Mouse (Mus musculus): ENCODE data around the gene Pnmal2. TPM values are rescaled to one million over a fixed set of nuclear protein-coding genes. Genes with fewer than 3 reads are reported as not detected.

The Pnmal2 gene
- polyA plus RNA-seq, 1 experiment from 2014 or later: 2.0 TPM

GRCm38 (mm10) chr7:16990006-16990744 is 45.7 kb downstream of the Pnmal2 start:
- TF ChIP-seq EP300 (IDR thresholded peaks at IDR 0.05) (0 out of 2 replicates have a peak, but pooled peaks have one; percentile 27), CTCF (IDR thresholded peaks at IDR 0.05) (no peak)
- no peaks in the 10 kb centered on the region for H3K9me3 ChIP-seq (ENCODE audit: low read length)
- H3K4me3 ChIP-seq (ENCODE audit: low read depth, low read length): no peak overlapping the region
- H3K4me2 ChIP-seq (replicated peaks; ENCODE audit: low read depth, low read length): 0 out of 2 replicates have a peak overlapping the region, but pooled peaks have one; percentile 11
- no peak overlapping the region for H3K9ac ChIP-seq (replicated peaks; ENCODE audit: low read depth)
- 22% methylated on average over 15 of the region's 15 CpGs for WGBS
- DNase-seq (ENCODE audit: low spot score) (peak; percentile 72), ATAC-seq (no peak)
- H3K36me3 ChIP-seq (ENCODE audit: insufficient read depth, low read length): no peaks in the 10 kb centered on the region
- no peaks in the 10 kb centered on the region for H3K27me3 ChIP-seq (replicated peaks; ENCODE audit: insufficient read depth, low read length)
- peaks cover 8% of the 10 kb centered on the region for H3K4me1 ChIP-seq (ENCODE audit: insufficient read depth, low read depth, low read length)
- peak overlapping the region; percentile 57 for H3K27ac ChIP-seq (ENCODE audit: low read length)

DNA sequence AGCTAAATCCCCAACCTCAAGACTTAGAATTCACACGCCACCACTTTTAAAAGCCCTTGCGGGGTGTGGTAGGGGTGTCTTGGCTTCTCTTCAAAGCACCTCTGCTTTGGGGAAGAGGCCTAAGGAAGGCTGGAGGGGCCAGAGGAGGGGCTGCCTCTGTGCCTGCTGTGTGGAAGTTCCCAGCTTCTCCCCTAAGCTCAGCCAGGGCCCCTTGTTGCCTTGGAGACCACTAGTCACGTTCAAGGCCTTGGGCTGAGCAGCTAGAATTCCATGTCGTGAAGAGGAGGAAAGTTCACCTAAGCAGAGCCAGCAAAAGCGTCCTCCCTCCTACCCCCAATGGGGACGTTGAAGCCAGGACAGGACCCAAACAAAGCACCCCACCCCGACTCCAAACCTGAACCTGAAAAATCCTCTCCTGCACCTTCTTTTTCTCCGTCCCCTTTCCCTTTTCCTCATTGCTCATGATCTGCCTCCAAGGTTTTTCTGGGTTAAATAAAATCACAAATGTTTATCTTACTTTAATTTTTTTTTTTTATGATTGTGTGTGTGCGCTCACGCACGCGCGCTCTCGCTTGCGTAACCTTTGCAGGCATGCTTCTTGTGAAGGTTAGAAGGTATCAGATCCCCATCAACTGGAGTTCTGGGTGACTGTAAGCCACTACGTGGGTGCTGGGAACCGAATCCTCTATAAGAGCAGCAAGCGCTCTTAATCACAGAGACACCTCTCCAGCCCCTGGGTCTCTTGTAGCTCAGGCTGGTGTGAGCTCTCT is 47.4 kb downstream of the Pnmal2 start:
- Histone ChIP-seq H3K4me2 (replicated peaks; ENCODE audit: low read depth, low read length) (no peak overlapping the region), H3K4me3 (ENCODE audit: low read depth, low read length) (no peak overlapping the region), H3K9ac (replicated peaks; ENCODE audit: low read depth) (no peak overlapping the region), H3K9me3 (ENCODE audit: low read length) (no peaks in the 10 kb centered on the region), H3K27me3 (replicated peaks; ENCODE audit: insufficient read depth, low read length) (no peaks in the 10 kb centered on the region), H3K36me3 (ENCODE audit: insufficient read depth, low read length) (no peaks in the 10 kb centered on the region), H3K4me1 (ENCODE audit: insufficient read depth, low read depth, low read length) (peaks cover 14% of the 10 kb centered on the region), H3K27ac (ENCODE audit: low read length) (peak overlapping the region; percentile 69)
- no peak for TF ChIP-seq CTCF (IDR thresholded peaks at IDR 0.05)
- TF ChIP-seq EP300 (IDR thresholded peaks at IDR 0.05): no peak
- peak; percentile 68 for DNase-seq (ENCODE audit: low spot score)
- 34% methylated on average over 18 of the region's 18 CpGs for WGBS
- peak; percentile 31 for ATAC-seq

- Histone ChIP-seq H3K4me2 (replicated peaks; ENCODE audit: low read depth, low read length) (peak within 1 kb of the TSS; percentile 78), H3K9me3 (ENCODE audit: low read length) (no peaks in the 10 kb centered on the region), H3K4me3 (ENCODE audit: low read depth, low read length) (peak within 1 kb of the TSS; percentile 51), H3K9ac (replicated peaks; ENCODE audit: low read depth) (no peak within 1 kb of the TSS), H3K27ac (ENCODE audit: low read length) (peak within 1 kb of the TSS; percentile 78), H3K4me1 (ENCODE audit: insufficient read depth, low read depth, low read length) (peaks cover 15% of the 10 kb centered on the region), H3K36me3 (ENCODE audit: insufficient read depth, low read length) (no peaks in the 10 kb centered on the region), H3K27me3 (replicated peaks; ENCODE audit: insufficient read depth, low read length) (no peaks in the 10 kb centered on the region)
- 92% methylated on average over 5 of the region's 5 CpGs for WGBS
- TF ChIP-seq EP300 (IDR thresholded peaks at IDR 0.05) (no peak), CTCF (IDR thresholded peaks at IDR 0.05) (no peak)
- DNase-seq (ENCODE audit: low spot score): no peak
- no peak for ATAC-seq
Observed at GRCm38 (mm10) chr7:16992451-16992807, 47.9 kb downstream of the Pnmal2 start, which contains the start of gene Ccdc8. TSS of gene Ccdc8 (plus strand) at chr7:16992708.

DNA sequence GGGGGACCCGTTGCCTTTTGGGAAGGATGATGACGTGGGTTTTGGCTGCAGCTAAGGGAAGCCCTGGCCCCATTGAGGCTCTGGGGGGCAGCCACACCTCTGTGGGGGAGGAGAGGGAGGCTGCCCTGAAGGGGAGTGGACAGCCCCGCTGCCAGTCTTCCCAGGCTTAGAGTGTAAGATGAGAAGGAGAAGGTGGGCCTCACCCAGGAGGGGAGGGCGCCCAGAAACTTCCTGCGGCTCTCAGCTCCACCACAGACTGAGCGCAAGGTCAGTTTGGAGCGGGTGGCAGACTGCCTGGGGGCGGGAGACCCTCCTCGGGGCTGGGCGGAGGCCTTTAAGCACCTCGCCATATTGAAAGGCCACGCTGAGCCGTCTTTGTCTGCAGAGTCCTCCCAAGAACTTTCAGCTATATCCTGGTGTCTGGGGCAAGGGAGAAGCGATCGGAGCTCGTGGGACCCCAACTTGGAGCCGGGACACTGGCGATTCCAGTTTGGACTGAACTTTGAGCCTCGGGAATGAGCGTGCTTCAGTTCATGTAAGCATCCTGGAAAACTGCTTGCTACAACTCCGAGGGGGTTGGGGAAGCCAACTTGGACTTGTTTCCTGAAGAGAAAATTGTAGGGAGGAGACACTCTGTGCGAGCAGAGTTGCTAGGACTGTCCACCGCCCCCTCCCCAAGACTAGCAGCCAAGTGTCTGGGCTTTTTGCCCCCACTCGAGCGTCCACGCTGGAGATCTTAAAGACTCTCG is 49.3 kb downstream of the Pnmal2 start:
- Histone ChIP-seq H3K27me3 (replicated peaks; ENCODE audit: insufficient read depth, low read length) (no peaks in the 10 kb centered on the region), H3K4me2 (replicated peaks; ENCODE audit: low read depth, low read length) (peak overlapping the region; percentile 78), H3K9ac (replicated peaks; ENCODE audit: low read depth) (peak overlapping the region; percentile 60), H3K4me1 (ENCODE audit: insufficient read depth, low read depth, low read length) (peaks cover 15% of the 10 kb centered on the region), H3K27ac (ENCODE audit: low read length) (peak overlapping the region; percentile 78), H3K36me3 (ENCODE audit: insufficient read depth, low read length) (no peaks in the 10 kb centered on the region), H3K4me3 (ENCODE audit: low read depth, low read length) (peak overlapping the region; percentile 51), H3K9me3 (ENCODE audit: low read length) (no peaks in the 10 kb centered on the region)
- no peak for TF ChIP-seq CTCF (IDR thresholded peaks at IDR 0.05)
- TF ChIP-seq EP300 (IDR thresholded peaks at IDR 0.05): no peak
- DNase-seq (ENCODE audit: low spot score) (peak; percentile 90), ATAC-seq (peak; percentile 91)
- under 1% methylated on average over 27 of the region's 27 CpGs for WGBS

- peak overlapping the region; percentile 60 for H3K9ac ChIP-seq (replicated peaks; ENCODE audit: low read depth)
- ATAC-seq (no peak), DNase-seq (ENCODE audit: low spot score) (no peak)
- H3K4me3 ChIP-seq (ENCODE audit: low read depth, low read length): peak overlapping the region; percentile 51
- H3K9me3 ChIP-seq (ENCODE audit: low read length): no peaks in the 10 kb centered on the region
- 3% methylated on average over 20 of the region's 20 CpGs for WGBS
- TF ChIP-seq CTCF (IDR thresholded peaks at IDR 0.05): no peak
- no peak for TF ChIP-seq EP300 (IDR thresholded peaks at IDR 0.05)
- peak overlapping the region; percentile 78 for H3K4me2 ChIP-seq (replicated peaks; ENCODE audit: low read depth, low read length)
- peaks cover 18% of the 10 kb centered on the region for H3K4me1 ChIP-seq (ENCODE audit: insufficient read depth, low read depth, low read length)
- H3K27ac ChIP-seq (ENCODE audit: low read length): peak overlapping the region; percentile 78
- H3K36me3 ChIP-seq (ENCODE audit: insufficient read depth, low read length): no peaks in the 10 kb centered on the region
- H3K27me3 ChIP-seq (replicated peaks; ENCODE audit: insufficient read depth, low read length): no peaks in the 10 kb centered on the region
Observed at GRCm38 (mm10) chr7:16994400-16994799, 49.9 kb downstream of the Pnmal2 start.

DNA sequence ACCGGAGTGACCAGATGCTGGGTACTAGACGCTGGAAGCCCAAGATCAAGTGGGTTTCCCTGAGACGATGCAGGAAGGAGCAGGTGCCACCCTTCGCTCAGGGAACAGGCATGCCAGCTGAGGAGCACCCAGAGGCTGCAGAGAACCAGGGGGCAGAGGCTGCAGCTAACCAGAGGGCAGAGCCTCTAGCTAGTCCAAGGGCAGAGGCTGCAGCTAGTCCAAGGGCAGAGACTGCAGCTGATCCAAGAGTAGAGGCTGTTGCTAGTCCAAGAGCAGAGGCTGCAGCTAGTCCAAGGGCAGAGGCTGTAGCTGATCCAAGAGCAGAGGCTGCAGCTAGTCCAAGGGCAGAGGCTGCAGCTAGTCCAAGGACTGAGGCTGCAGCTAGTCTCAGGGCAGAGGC is 50.9 kb downstream of the Pnmal2 start:
- H3K4me3 ChIP-seq (ENCODE audit: low read depth, low read length): peak overlapping the region; percentile 51
- H3K9me3 ChIP-seq (ENCODE audit: low read length): no peaks in the 10 kb centered on the region
- H3K4me2 ChIP-seq (replicated peaks; ENCODE audit: low read depth, low read length): peak overlapping the region; percentile 78
- peaks cover 19% of the 10 kb centered on the region for H3K4me1 ChIP-seq (ENCODE audit: insufficient read depth, low read depth, low read length)
- DNase-seq (ENCODE audit: low spot score) (no peak), ATAC-seq (no peak)
- 0 out of 2 replicates have a peak, but pooled peaks cover 2% of the 10 kb centered on the region for H3K36me3 ChIP-seq (ENCODE audit: insufficient read depth, low read length)
- H3K27me3 ChIP-seq (replicated peaks; ENCODE audit: insufficient read depth, low read length): no peaks in the 10 kb centered on the region
- no peak overlapping the region for H3K9ac ChIP-seq (replicated peaks; ENCODE audit: low read depth)
- no peak overlapping the region for H3K27ac ChIP-seq (ENCODE audit: low read length)
- 61% methylated on average over 4 of the region's 4 CpGs for WGBS
- TF ChIP-seq CTCF (IDR thresholded peaks at IDR 0.05): no peak
- TF ChIP-seq EP300 (IDR thresholded peaks at IDR 0.05): no peak

Other genes with a start within 250 kb of the Pnmal2 start
- not detected in 2 replicates for gene Ceacam9, start 222.8 kb upstream of the Pnmal2 start, polyA plus RNA-seq (2015; fragmentation: Nextera tagmentation; extraction: Ambion mirVana)
- 240 and 261 TPM in 2 replicates for gene Ap2s1, start 206.3 kb upstream of the Pnmal2 start, polyA plus RNA-seq (2015; fragmentation: Nextera tagmentation; extraction: Ambion mirVana)
- gene Slc1a5, start 163.3 kb upstream of the Pnmal2 start, polyA plus RNA-seq (2015; fragmentation: Nextera tagmentation; extraction: Ambion mirVana): 176 and 178 TPM in 2 replicates
- 57.7 and 60.7 TPM in 2 replicates for gene Strn4, start 128.8 kb upstream of the Pnmal2 start, polyA plus RNA-seq (2015; fragmentation: Nextera tagmentation; extraction: Ambion mirVana)
- gene Fkrp, start 128.0 kb upstream of the Pnmal2 start, polyA plus RNA-seq (2015; fragmentation: Nextera tagmentation; extraction: Ambion mirVana): 22.3 and 23.5 TPM in 2 replicates
- gene Prkd2, start 101.8 kb upstream of the Pnmal2 start, polyA plus RNA-seq (2015; fragmentation: Nextera tagmentation; extraction: Ambion mirVana): 26.1 and 29.0 TPM in 2 replicates
- gene Dact3, start 69.4 kb upstream of the Pnmal2 start, polyA plus RNA-seq (2015; fragmentation: Nextera tagmentation; extraction: Ambion mirVana): 4.2 and 4.3 TPM in 2 replicates
- 5.2 and 6.6 TPM in 2 replicates for gene Gng8, start 52.9 kb upstream of the Pnmal2 start, polyA plus RNA-seq (2015; fragmentation: Nextera tagmentation; extraction: Ambion mirVana)
- gene Ptgir, start 38.2 kb upstream of the Pnmal2 start, polyA plus RNA-seq (2015; fragmentation: Nextera tagmentation; extraction: Ambion mirVana): 2.0 and 2.4 TPM in 2 replicates
- 61.7 and 63.6 TPM in 2 replicates for gene Calm3, start 20.6 kb upstream of the Pnmal2 start, polyA plus RNA-seq (2015; fragmentation: Nextera tagmentation; extraction: Ambion mirVana)
- 0.04 TPM in 1 of 2 replicates, not detected in the other for gene Pnmal1, start 15.0 kb downstream of the Pnmal2 start, polyA plus RNA-seq (2015; fragmentation: Nextera tagmentation; extraction: Ambion mirVana)
- 0.02 and 0.04 TPM in 2 replicates for gene Gm42372, start 38.4 kb downstream of the Pnmal2 start, polyA plus RNA-seq (2015; fragmentation: Nextera tagmentation; extraction: Ambion mirVana)
- gene Ccdc8, start 48.0 kb downstream of the Pnmal2 start, polyA plus RNA-seq (2015; fragmentation: Nextera tagmentation; extraction: Ambion mirVana): 7.8 and 8.0 TPM in 2 replicates
- gene Ppp5c, start 83.2 kb downstream of the Pnmal2 start, polyA plus RNA-seq (2015; fragmentation: Nextera tagmentation; extraction: Ambion mirVana): 65.1 and 71.8 TPM in 2 replicates
- 5.3 and 8.2 TPM in 2 replicates for gene Hif3a, start 117.7 kb downstream of the Pnmal2 start, polyA plus RNA-seq (2015; fragmentation: Nextera tagmentation; extraction: Ambion mirVana)
- gene Psg16, start 129.4 kb downstream of the Pnmal2 start, polyA plus RNA-seq (2015; fragmentation: Nextera tagmentation; extraction: Ambion mirVana): 0.18 and 0.21 TPM in 2 replicates
- gene Ceacam3, start 205.6 kb downstream of the Pnmal2 start, polyA plus RNA-seq (2015; fragmentation: Nextera tagmentation; extraction: Ambion mirVana): not detected in 2 replicates